Mouse (Mus musculus) liver, embryonic 14.5 days (tissue): ENCODE results near the gene Zfp36l2.

Source experiments
- CTCF ChIP-seq: IDR thresholded peaks from 2 replicates; pipeline ENCODE4 v1.5.1; 2016; ENCODE audit warnings: antibody characterized with exemption, low read depth, control low read depth
- EP300 ChIP-seq: IDR thresholded peaks from 2 replicates; pipeline ENCODE4 v1.6.1; 2016; ENCODE audit warnings: antibody characterized with exemption, low read depth

DNA sequence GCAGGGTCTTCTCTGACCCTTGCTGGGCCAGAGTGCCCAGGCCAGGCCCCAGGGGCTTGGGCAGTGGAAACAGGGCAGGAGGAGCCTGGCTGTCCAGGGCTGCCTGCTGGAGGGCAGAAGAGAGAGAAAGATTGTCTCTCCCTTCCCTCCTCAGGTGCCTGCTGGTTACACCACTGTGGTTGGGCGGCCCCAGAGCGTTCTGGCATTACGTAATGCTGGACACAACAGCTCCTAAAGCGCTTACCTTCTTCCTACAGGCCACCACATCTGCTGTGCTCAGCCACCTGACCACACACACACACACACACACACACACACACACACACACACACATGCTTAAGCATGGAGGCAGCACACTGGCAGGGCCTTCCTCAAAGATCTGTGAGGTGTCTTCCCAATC, 20.4 kb downstream of the Zfp36l2 start:
- TF ChIP-seq CTCF (no peak), EP300 (no peak)
